Mouse (Mus musculus) forebrain, embryonic 14.5 days (tissue): ENCODE measurements around the gene Osbpl3. TPM values are rescaled to one million over a fixed set of nuclear protein-coding genes. Genes with fewer than 3 reads are reported as not detected.

Experiments used
- ATAC-seq: fragments of 200-750 bp; cut with Nextera tagmentation; 2 replicates; pipeline ENCODE4 v1.8.0; 2017; ENCODE audit warnings: mild to moderate bottlenecking, moderate library complexity
- DNase-seq: peaks from one replicate; pipeline ENCODE4 v3.0.0-alpha.2; 2015; ENCODE audit warnings: low spot score
- H3K27ac ChIP-seq: fragments of 300-500 bp; sonication (generic); 2 replicates; pipeline ENCODE4 v1.5.1; 2014; ENCODE audit warnings: low read depth, mild to moderate bottlenecking, control low read depth, low read length, moderate library complexity
- H3K27me3 ChIP-seq: fragments of 300-500 bp; sonication (generic); replicated peaks from 2 replicates; pipeline ENCODE4 v1.6.1; 2014; ENCODE audit warnings: low read length, control low read depth, mixed read lengths; ENCODE audit not compliant: control insufficient read depth, insufficient read depth
- H3K36me3 ChIP-seq: fragments of 300-500 bp; sonication (generic); 2 replicates; pipeline ENCODE4 v1.6.1; 2014; ENCODE audit warnings: low read length, control low read depth; ENCODE audit not compliant: control insufficient read depth, insufficient read depth
- H3K4me1 ChIP-seq: fragments of 300-500 bp; sonication (generic); 2 replicates; pipeline ENCODE4 v1.6.1; 2014; ENCODE audit warnings: antibody characterized with exemption, low read length, control low read depth; ENCODE audit not compliant: control insufficient read depth, insufficient read depth
- H3K4me2 ChIP-seq: fragments of 300-500 bp; sonication (generic); 2 replicates; pipeline ENCODE4 v1.6.1; 2014; ENCODE audit warnings: mild to moderate bottlenecking, control low read depth, low read length
- H3K4me3 ChIP-seq: fragments of 300-500 bp; sonication (generic); 2 replicates; pipeline ENCODE4 v1.5.1; 2014; ENCODE audit warnings: low read depth, low read length, control low read depth
- H3K9ac ChIP-seq: fragments of 300-500 bp; sonication (generic); 2 replicates; pipeline ENCODE4 v1.6.1; 2014; ENCODE audit warnings: mild to moderate bottlenecking, low read length, control low read depth, moderate library complexity
- H3K9me3 ChIP-seq: fragments of 300-500 bp; sonication (generic); replicated peaks from 2 replicates; pipeline ENCODE4 v1.6.1; 2016; ENCODE audit warnings: low read length, control low read depth, mixed read lengths; ENCODE audit not compliant: control insufficient read depth
- WGBS: fragments of 180-500 bp; shearing (Covaris S2); extraction: QIAGEN DNeasy Blood & Tissue Kit; methylation state at CpG from one replicate; pipeline ENCODE4 v1.1.7; 2014; 5-methylcytosine and 5-hydroxymethylcytosine counted together
- polyA plus RNA-seq: library from polyadenylated mRNA; unstranded; fragments of >200 nt; fragmentation: Nextera tagmentation; extraction: Ambion mirVana; gene quantifications from 2 replicates; pipeline ENCODE4 v1.2.1, GENCODE M21; 2014

Osbpl3 gene
- polyA plus RNA-seq, 1 experiment from 2014 or later, result 2.8 TPM

- DNase-seq (no peak), ATAC-seq (no peak)
- Histone ChIP-seq H3K27me3 (no peaks in the 10 kb centered on the region), H3K9me3 (no peaks in the 10 kb centered on the region), H3K4me3 (no peak overlapping the region), H3K4me2 (no peak overlapping the region), H3K27ac (no peak overlapping the region), H3K4me1 (peaks cover 3% of the 10 kb centered on the region; the same call in 1 of the 2 replicates), H3K36me3 (no peaks in the 10 kb centered on the region), H3K9ac (no peak overlapping the region)
- 88% methylated on average over 21 of the region's 21 CpGs for WGBS
These were observed 78.0 kb downstream of the Osbpl3 start for GRCm38 (mm10) chr6:50377742-50378720.

GRCm38 (mm10) chr6:50376684-50377083 is 79.3 kb downstream of the Osbpl3 start:
- Histone ChIP-seq H3K4me2 (no peak overlapping the region), H3K4me3 (no peak overlapping the region), H3K27ac (no peak overlapping the region), H3K36me3 (no peaks in the 10 kb centered on the region), H3K27me3 (no peaks in the 10 kb centered on the region), H3K9ac (no peak overlapping the region), H3K4me1 (peaks cover 6% of the 10 kb centered on the region; the same call in 1 of the 2 replicates), H3K9me3 (no peaks in the 10 kb centered on the region)
- 86% methylated on average over 1 of the region's 1 CpGs for WGBS
- no peak for ATAC-seq
- no peak for DNase-seq

DNA sequence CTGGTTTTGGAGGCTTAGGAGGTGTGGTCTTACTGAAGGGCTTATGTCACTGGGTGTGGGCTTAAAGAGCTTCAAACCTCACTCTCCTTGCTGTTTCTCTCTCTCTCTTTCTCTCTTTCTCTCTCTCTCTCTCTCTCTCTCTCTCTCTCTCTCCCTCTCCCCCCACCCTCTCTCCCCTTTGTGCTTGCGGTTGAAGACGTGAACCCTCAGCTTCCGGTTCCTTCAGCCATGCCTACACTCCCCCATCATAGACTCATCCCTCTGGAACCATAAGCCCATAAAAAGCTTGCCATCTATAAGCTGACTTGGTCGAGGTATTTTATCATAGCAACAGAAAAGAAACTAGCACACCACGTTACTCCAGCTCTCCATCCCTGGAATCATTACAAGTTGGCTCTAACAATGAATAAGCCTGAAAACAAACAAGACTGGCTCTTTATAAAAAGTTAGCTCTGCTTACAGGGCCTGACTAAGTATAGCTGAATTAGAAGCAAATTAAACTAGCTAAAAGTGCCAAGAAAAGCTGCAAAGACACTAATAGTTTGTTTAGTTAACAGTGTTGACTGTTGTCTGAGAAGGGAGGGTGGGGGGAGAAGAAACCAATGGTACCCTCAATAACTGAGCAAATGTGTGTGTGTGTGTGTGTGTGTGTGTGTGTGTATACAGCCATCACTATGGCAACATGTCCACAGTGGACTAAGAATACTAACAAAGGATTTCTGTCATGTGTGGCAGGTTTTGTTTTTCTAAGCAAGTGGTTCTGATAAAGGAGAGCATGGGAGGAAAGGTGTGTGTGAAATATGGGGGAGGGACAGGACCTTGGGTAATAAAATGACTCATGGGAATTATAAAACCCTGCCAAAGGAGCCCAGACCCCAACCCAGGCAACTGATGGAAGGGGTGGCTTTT is 83.2 kb downstream of the Osbpl3 start:
- Histone ChIP-seq H3K27ac (no peak overlapping the region), H3K27me3 (no peaks in the 10 kb centered on the region), H3K4me3 (no peak overlapping the region), H3K9ac (no peak overlapping the region), H3K9me3 (no peaks in the 10 kb centered on the region), H3K4me2 (no peak overlapping the region), H3K4me1 (peaks cover 6% of the 10 kb centered on the region; the same call in 1 of the 2 replicates), H3K36me3 (no peaks in the 10 kb centered on the region)
- WGBS, result 45% methylated on average over 5 of the region's 5 CpGs
- DNase-seq (peak; percentile 62), ATAC-seq (peak; percentile 48; the same call in 1 of the 2 replicates)

GRCm38 (mm10) chr6:50371501-50372086 is 84.4 kb downstream of the Osbpl3 start:
- DNase-seq (no peak), ATAC-seq (no peak)
- WGBS, result 91% methylated on average over 8 of the region's 8 CpGs
- H3K4me1 ChIP-seq, result peaks cover 6% of the 10 kb centered on the region; the same call in 1 of the 2 replicates
- no peak overlapping the region for H3K4me2 ChIP-seq
- H3K36me3 ChIP-seq, result no peaks in the 10 kb centered on the region
- no peaks in the 10 kb centered on the region for H3K9me3 ChIP-seq
- H3K9ac ChIP-seq, result no peak overlapping the region
- H3K4me3 ChIP-seq, result no peak overlapping the region
- no peak overlapping the region for H3K27ac ChIP-seq
- no peaks in the 10 kb centered on the region for H3K27me3 ChIP-seq

DNA sequence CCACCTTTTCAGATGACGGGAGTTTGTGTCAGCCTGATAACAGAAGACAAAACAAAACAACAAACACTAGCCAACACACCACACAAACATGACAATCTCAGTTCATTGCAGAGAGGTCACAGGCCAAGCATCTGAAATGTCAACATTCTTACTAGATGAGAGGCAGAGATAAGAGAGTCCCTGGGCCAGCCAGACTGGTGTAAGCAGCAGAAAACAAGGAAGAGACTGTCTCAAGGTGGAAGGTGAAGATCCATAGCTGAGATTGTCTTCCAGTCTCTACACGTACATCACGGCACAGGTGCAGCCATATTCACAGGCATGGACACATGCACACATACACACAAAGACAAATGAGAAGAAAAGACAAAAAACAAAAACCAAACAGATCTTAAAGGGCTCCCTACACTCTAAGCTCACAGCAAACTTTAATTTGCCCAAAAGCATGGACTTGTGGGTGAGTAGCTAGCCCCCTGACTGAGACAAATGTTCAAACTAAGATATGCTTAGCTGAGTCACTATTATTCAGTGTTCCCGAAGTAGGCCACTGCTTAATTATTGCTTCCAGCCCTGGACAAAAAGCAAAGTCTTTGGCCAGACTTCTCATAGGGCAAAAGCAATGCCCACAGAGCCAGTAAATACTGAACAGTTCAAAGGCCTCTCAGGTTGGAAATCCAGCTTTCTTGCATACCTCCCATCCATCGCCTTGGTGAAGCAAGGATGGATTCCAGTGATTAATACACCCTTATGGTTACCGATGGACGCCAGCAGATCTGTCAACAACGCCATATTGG is 87.3 kb downstream of the Osbpl3 start:
- Histone ChIP-seq H3K27me3 (no peaks in the 10 kb centered on the region), H3K9me3 (no peaks in the 10 kb centered on the region), H3K4me2 (no peak overlapping the region), H3K36me3 (no peaks in the 10 kb centered on the region), H3K4me3 (no peak overlapping the region), H3K9ac (no peak overlapping the region), H3K27ac (no peak overlapping the region), H3K4me1 (peaks cover 6% of the 10 kb centered on the region; the same call in 1 of the 2 replicates)
- ATAC-seq (no peak), DNase-seq (no peak)
- 94% methylated on average over 8 of the region's 8 CpGs for WGBS

DNA sequence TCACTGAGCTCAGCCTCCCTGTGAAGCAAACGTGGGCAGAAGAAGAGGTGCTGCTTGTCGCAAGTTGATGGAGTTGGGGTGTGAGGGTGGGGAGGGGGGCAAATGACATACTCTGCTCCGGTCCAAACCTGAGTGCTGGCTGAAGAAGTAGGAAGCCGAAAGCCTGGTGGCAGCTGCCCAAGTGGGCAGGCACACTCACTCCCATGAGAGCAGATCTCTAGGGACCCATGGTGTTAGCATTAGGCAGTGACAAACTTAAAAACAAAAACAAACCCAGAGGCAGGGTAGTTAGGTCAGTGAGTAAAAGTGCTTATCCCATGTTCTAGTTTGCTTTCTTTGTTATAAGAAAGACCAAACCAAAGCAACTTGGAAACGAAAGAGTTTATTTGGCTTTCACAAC is 88.2 kb downstream of the Osbpl3 start:
- 89% methylated on average over 5 of the region's 5 CpGs for WGBS
- no peaks in the 10 kb centered on the region for H3K36me3 ChIP-seq
- ATAC-seq, result no peak
- no peaks in the 10 kb centered on the region for H3K27me3 ChIP-seq
- no peak overlapping the region for H3K4me2 ChIP-seq
- DNase-seq, result no peak
- H3K4me3 ChIP-seq, result no peak overlapping the region
- H3K9me3 ChIP-seq, result no peaks in the 10 kb centered on the region
- H3K27ac ChIP-seq, result no peak overlapping the region
- no peak overlapping the region for H3K9ac ChIP-seq
- 0 out of 2 replicates have a peak, but pooled peaks cover 2% of the 10 kb centered on the region for H3K4me1 ChIP-seq

DNA sequence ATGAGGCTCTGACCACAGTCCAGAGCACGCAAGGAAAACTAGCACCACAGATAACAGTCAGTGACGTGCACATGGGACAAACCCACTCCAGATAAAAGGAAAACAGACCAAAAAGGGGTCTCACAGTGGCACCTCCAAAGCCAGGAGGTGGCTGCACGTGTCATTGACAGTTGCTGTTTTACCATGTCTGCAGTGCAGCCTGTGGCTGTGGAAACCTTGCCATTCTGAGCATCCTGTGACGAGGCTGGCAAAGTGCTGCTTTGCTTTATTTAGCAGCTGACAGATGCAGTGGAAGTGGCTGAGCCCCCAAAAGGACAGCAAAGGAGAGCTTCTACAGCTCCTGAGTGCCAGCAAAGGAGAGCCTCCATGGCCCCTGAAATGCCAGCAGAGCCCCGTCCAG is 89.3 kb downstream of the Osbpl3 start:
- 78% methylated on average over 5 of the region's 5 CpGs for WGBS
- Histone ChIP-seq H3K4me3 (no peak overlapping the region), H3K4me2 (no peak overlapping the region), H3K9ac (no peak overlapping the region), H3K4me1 (no peaks in the 10 kb centered on the region), H3K9me3 (no peaks in the 10 kb centered on the region), H3K27ac (no peak overlapping the region), H3K27me3 (no peaks in the 10 kb centered on the region), H3K36me3 (no peaks in the 10 kb centered on the region)
- no peak for DNase-seq
- no peak for ATAC-seq

DNA sequence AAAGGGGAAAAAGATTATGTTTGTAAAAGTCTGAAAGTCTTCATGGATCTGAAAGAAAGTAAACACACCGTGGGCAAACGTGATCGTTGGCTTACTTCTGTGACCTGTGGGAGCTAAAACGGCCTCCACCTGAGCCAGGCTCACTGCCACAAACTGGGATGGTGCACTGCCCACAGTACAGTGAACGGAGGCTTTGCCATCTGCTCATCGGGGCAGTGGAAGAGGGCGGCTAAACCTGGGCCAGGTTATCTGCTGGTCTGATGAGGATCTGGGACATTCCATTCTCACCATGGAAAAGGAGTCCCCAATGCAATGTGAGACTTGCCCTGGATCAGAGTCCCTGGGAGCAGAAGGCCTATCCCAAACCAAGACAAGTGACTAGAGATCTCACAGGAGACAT is 89.7 kb downstream of the Osbpl3 start:
- no peaks in the 10 kb centered on the region for H3K9me3 ChIP-seq
- H3K27me3 ChIP-seq, result no peaks in the 10 kb centered on the region
- 94% methylated on average over 7 of the region's 7 CpGs for WGBS
- no peak overlapping the region for H3K9ac ChIP-seq
- no peak for ATAC-seq
- no peak overlapping the region for H3K4me3 ChIP-seq
- no peak for DNase-seq
- no peaks in the 10 kb centered on the region for H3K36me3 ChIP-seq
- no peaks in the 10 kb centered on the region for H3K4me1 ChIP-seq
- no peak overlapping the region for H3K27ac ChIP-seq
- no peak overlapping the region for H3K4me2 ChIP-seq
